Mouse (Mus musculus): Measurements from ENCODE around the gene Chst11. TPM values are rescaled to one million over a fixed set of nuclear protein-coding genes. Genes with fewer than 3 reads are reported as not detected.
A peak's percentile ranks its signal among the peaks of the same experiment; 100 is the strongest.

Gene Chst11
- total and polyA plus RNA-seq, 3 experiments: 3.1 to 10.6 TPM; not detected in 1

DNA sequence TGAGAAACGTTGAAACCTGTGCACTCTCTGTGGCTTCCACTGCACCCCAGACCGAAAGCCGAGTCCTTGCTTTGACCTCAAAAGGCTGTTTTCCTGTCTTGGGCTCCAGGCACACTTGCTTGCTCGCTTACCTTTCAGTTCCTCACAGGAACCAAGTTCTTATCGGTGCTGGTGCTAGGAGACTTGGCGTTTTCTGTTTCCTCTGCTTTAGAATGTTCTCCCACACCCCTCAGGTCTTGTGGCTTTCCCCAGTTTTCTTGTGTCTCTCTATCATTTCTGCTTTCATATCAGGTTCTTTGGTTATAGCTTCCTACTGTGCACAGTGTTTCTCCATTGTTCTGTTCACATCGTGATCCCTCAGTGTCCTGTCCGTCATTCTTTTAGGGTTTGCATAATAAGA is 21.0 kb downstream of the Chst11 start:
- Histone ChIP-seq H3K36me3 (ENCODE audit: control insufficient read depth in 1 of 2, insufficient read depth in 2 of 2, low read length in 2 of 2) (peaks cover 0 to 46% of the 10 kb centered on the region in 2 experiments; a peak in 2 of 4 replicates), H3K4me1 (ENCODE audit: control insufficient read depth in 1 of 2, insufficient read depth in 2 of 2, low read length in 2 of 2) (peaks cover 14 to 46% of the 10 kb centered on the region in 2 experiments), H3K9ac (ENCODE audit: control insufficient read depth, low read depth, low read length, poor library complexity, severe bottlenecking) (peak overlapping the region; percentile 84), H3K27ac (ENCODE audit: control insufficient read depth, low read depth, low read length) (peak overlapping the region; percentile 100), H3K9me3 (replicated peaks; ENCODE audit: insufficient read depth, low read length) (no peaks in the 10 kb centered on the region), H3K27me3 (ENCODE audit: control insufficient read depth in 1 of 2, insufficient read depth in 2 of 2, low read length in 2 of 2) (no peaks in the 10 kb centered on the region), H3K79me2 (ENCODE audit: control insufficient read depth, insufficient read depth, low read length, poor library complexity) (peaks cover 7% of the 10 kb centered on the region), H3K4me3 (ENCODE audit: control insufficient read depth in 1 of 2, insufficient read depth in 1 of 2, low read depth in 2 of 2, low read length in 2 of 2) (peak overlapping the region in 1 of 2 experiments; percentile 31; a peak in 3 of 4 replicates)
- TF ChIP-seq MYC (IDR thresholded peaks at IDR 0.05; ENCODE audit: low read depth, low read length) (peak; percentile 61; the same call in 1 of the 2 replicates), RCOR1 (IDR thresholded peaks at IDR 0.05; ENCODE audit: low read depth, low read length) (peak; percentile 46; the same call in 1 of the 2 replicates), ZNF384 (IDR thresholded peaks at IDR 0.05; ENCODE audit: low read depth, low read length) (no peak), GATA1 (IDR thresholded peaks at IDR 0.05; ENCODE audit: low read depth, low read length) (peak; percentile 78), MAZ (IDR thresholded peaks at IDR 0.05; ENCODE audit: low read depth, low read length) (0 out of 2 replicates have a peak, but pooled peaks have one; percentile 29), SIN3A (IDR thresholded peaks at IDR 0.05; ENCODE audit: low read length) (peak; percentile 62), EP300 (IDR thresholded peaks at IDR 0.05; ENCODE audit: low read depth in 1 of 2, low read length in 2 of 2) (peak; percentile 71 to 76), ZC3H11A (IDR thresholded peaks at IDR 0.05; ENCODE audit: low read depth, low read length) (no peak), MAX (IDR thresholded peaks at IDR 0.05; ENCODE audit: low read length) (peak; percentile 47; the same call in 1 of the 2 replicates), ZMIZ1 (IDR thresholded peaks at IDR 0.05; ENCODE audit: low read depth, low read length) (peak; percentile 34; the same call in 1 of the 2 replicates), SMC3 (IDR thresholded peaks at IDR 0.05; ENCODE audit: low read depth, low read length) (no peak), NRF1 (IDR thresholded peaks at IDR 0.05; ENCODE audit: insufficient read depth, low read depth, low read length, poor library complexity, severe bottlenecking) (no peak), POLR2A (IDR thresholded peaks at IDR 0.05; ENCODE audit: control insufficient read depth in 1 of 2, insufficient read depth in 1 of 2, low read depth in 1 of 2, low read length in 2 of 2, poor library complexity in 1 of 2) (0 out of 4 replicates have a peak, but pooled peaks of 1 of the 2 experiments have one; percentile 46), TCF12 (IDR thresholded peaks at IDR 0.05; ENCODE audit: low read depth, low read length) (peak; percentile 53; the same call in 1 of the 2 replicates), HCFC1 (IDR thresholded peaks at IDR 0.05; ENCODE audit: low read depth, low read length) (0 out of 2 replicates have a peak, but pooled peaks have one; percentile 35), ETS1 (IDR thresholded peaks at IDR 0.05; ENCODE audit: low read depth, low read length) (peak; percentile 79), TBP (IDR thresholded peaks at IDR 0.05; ENCODE audit: low read depth, low read length) (peak; percentile 71)
- peak; percentile 79 for DNase-seq (ENCODE audit: low read depth, low spot score)

GRCm38 (mm10) chr10:83013984-83014383 is 28.7 kb downstream of the Chst11 start:
- DNase-seq (ENCODE audit: low read depth, low spot score): peak; percentile 45
- Histone ChIP-seq H3K27ac (ENCODE audit: control insufficient read depth, low read depth, low read length) (peak overlapping the region; percentile 51), H3K9me3 (replicated peaks; ENCODE audit: insufficient read depth, low read length) (no peaks in the 10 kb centered on the region), H3K79me2 (ENCODE audit: control insufficient read depth, insufficient read depth, low read length, poor library complexity) (peaks cover 7% of the 10 kb centered on the region), H3K9ac (ENCODE audit: control insufficient read depth, low read depth, low read length, poor library complexity, severe bottlenecking) (peak overlapping the region; percentile 1; the same call in 1 of the 2 replicates), H3K4me3 (ENCODE audit: control insufficient read depth in 1 of 2, insufficient read depth in 1 of 2, low read depth in 2 of 2, low read length in 2 of 2) (no peak overlapping the region), H3K4me1 (ENCODE audit: control insufficient read depth in 1 of 2, insufficient read depth in 2 of 2, low read length in 2 of 2) (peaks cover 25 to 54% of the 10 kb centered on the region in 2 experiments), H3K27me3 (ENCODE audit: control insufficient read depth in 1 of 2, insufficient read depth in 2 of 2, low read length in 2 of 2) (no peaks in the 10 kb centered on the region), H3K36me3 (ENCODE audit: control insufficient read depth in 1 of 2, insufficient read depth in 2 of 2, low read length in 2 of 2) (peaks cover 0 to 48% of the 10 kb centered on the region in 2 experiments; a peak in 2 of 4 replicates)
- no peak for TF ChIP-seq CTCF (IDR thresholded peaks at IDR 0.05 in 2 of 3, conservative IDR thresholded peaks at IDR 0.05 in 1 of 3; ENCODE audit: control insufficient read depth in 1 of 3, insufficient read depth in 1 of 3, low read depth in 2 of 3, low read length in 3 of 3, poor library complexity in 1 of 3, severe bottlenecking in 1 of 3)
- no peak for TF ChIP-seq JUND (IDR thresholded peaks at IDR 0.05; ENCODE audit: low read depth, low read length)
- no peak for TF ChIP-seq ZMIZ1 (IDR thresholded peaks at IDR 0.05; ENCODE audit: low read depth, low read length)
- TF ChIP-seq CHD2 (IDR thresholded peaks at IDR 0.05; ENCODE audit: low read length): no peak
- TF ChIP-seq MYB (IDR thresholded peaks at IDR 0.05; ENCODE audit: low read depth, low read length): 0 out of 2 replicates have a peak, but pooled peaks have one; percentile 11
- no peak for TF ChIP-seq SMC3 (IDR thresholded peaks at IDR 0.05; ENCODE audit: low read depth, low read length)
- TF ChIP-seq POLR2AphosphoS5 (IDR thresholded peaks at IDR 0.05; ENCODE audit: borderline replicate concordance, low read depth, low read length): no peak
- TF ChIP-seq TAL1 (IDR thresholded peaks at IDR 0.05; ENCODE audit: low read length): peak; percentile 47
- peak; percentile 69 for TF ChIP-seq RCOR1 (IDR thresholded peaks at IDR 0.05; ENCODE audit: low read depth, low read length)
- TF ChIP-seq ELF1 (IDR thresholded peaks at IDR 0.05; ENCODE audit: low read depth, low read length): no peak
- TF ChIP-seq MAZ (IDR thresholded peaks at IDR 0.05; ENCODE audit: low read depth, low read length): peak; percentile 64; the same call in 1 of the 2 replicates
- TF ChIP-seq KAT2A (conservative IDR thresholded peaks at IDR 0.05; ENCODE audit: low read depth, low read length): no peak
- TF ChIP-seq POLR2AphosphoS2 (IDR thresholded peaks at IDR 0.05; ENCODE audit: low read length): no peak
- TF ChIP-seq USF2 (IDR thresholded peaks at IDR 0.05; ENCODE audit: borderline replicate concordance in 1 of 2, insufficient read depth in 1 of 2, low read depth in 1 of 2, low read length in 2 of 2): no peak
- TF ChIP-seq MYC (IDR thresholded peaks at IDR 0.05; ENCODE audit: low read depth, low read length): no peak
- TF ChIP-seq MAX (IDR thresholded peaks at IDR 0.05; ENCODE audit: low read length): no peak; the same call in 1 of the 2 replicates
- TF ChIP-seq NELFE (IDR thresholded peaks at IDR 0.05; ENCODE audit: low read depth, low read length): no peak
- no peak for TF ChIP-seq ZKSCAN1 (IDR thresholded peaks at IDR 0.05; ENCODE audit: low read depth, low read length)
- TF ChIP-seq HCFC1 (IDR thresholded peaks at IDR 0.05; ENCODE audit: low read depth, low read length): no peak
- TF ChIP-seq GABPA (IDR thresholded peaks at IDR 0.05; ENCODE audit: low read depth, low read length): no peak
